Mouse (Mus musculus): ENCODE measurements at regions not wholly inside any gene's neighbourhood (a gene's known extent, or its start where the extent isn't known, plus 50 kb on each side); places are given as distances from the start of the nearest gene placed in this dataset.

DNA sequence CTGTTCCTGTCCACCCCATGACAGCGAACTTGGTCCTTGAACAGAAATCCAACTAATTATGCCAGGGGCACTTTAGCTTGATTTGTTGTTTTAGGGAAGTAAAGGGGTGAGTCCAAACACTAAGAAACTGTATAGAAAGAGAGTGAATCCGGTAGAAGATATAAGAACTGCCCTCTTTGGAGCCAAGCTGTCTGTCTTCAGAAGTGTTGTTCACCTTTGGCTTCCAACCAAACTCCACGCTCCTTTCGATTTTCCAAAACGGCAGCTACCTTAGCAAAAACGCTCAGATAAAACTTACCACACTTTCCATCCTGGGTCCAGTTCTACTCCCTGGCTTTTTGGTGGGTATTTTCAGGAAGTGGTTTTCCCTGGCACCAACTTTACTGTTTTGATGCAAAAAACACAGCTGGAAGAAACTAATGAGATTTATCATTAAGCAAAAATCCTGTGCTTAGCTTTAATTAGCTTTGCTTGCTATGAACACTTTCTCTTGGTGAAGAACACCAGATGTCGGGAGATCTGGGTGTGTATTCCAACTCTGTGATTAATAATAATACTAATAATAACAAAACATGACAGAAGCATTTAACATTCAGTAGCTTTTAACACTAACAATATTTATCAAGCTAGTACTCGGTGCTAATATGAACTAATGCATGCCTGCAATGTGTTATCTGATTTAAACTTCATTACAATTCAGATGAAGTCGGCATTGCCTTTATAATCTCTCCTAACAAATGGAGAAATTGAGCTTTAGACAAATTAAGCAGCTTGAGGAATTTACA, 365.3 kb downstream of the Ets1 start:
- ATAC-seq (ENCODE audit: low FRiP score) (no peak), DNase-seq (ENCODE audit: low spot score) (no peak)
- Histone ChIP-seq H3K9me3 (ENCODE audit: control insufficient read depth, low read length) (no peaks in the 10 kb centered on the region), H3K27me3 (ENCODE audit: control insufficient read depth, insufficient read depth, low read length) (no peaks in the 10 kb centered on the region), H3K36me3 (ENCODE audit: control insufficient read depth, insufficient read depth, low read length) (no peaks in the 10 kb centered on the region), H3K4me3 (ENCODE audit: low read depth, low read length) (no peak overlapping the region), H3K4me1 (replicated peaks; ENCODE audit: control insufficient read depth, insufficient read depth, low read length) (no peaks in the 10 kb centered on the region), H3K27ac (ENCODE audit: low read depth, low read length) (no peak overlapping the region), H3K4me2 (replicated peaks; ENCODE audit: low read depth, low read length) (no peak overlapping the region), H3K9ac (ENCODE audit: low read depth, low read length) (no peak overlapping the region)
- WGBS, result 73% methylated on average over 9 of the region's 9 CpGs

DNA sequence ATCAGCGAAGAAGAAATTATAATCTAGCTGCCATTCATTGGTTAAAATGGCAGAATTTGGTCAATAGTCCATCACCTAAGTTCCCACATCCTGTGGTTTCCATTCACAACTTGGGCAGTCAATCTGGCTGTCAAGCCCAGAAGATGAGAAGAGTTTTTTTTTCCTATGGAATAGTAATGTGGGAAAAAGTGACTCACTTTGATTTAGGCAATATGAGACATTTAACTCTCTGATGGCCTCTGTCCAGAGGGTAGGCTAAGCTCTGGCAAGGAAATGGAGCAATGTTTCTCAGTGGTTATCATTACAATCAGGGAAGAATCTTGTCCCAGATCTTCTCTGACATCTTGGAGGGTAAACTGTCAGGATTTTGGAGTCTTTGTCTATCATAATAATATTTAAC, 367.9 kb downstream of the Ets1 start:
- H3K27me3 ChIP-seq (ENCODE audit: control insufficient read depth, insufficient read depth, low read length), result no peaks in the 10 kb centered on the region
- 88% methylated on average over 1 of the region's 1 CpGs for WGBS
- no peak for ATAC-seq (ENCODE audit: low FRiP score)

DNA sequence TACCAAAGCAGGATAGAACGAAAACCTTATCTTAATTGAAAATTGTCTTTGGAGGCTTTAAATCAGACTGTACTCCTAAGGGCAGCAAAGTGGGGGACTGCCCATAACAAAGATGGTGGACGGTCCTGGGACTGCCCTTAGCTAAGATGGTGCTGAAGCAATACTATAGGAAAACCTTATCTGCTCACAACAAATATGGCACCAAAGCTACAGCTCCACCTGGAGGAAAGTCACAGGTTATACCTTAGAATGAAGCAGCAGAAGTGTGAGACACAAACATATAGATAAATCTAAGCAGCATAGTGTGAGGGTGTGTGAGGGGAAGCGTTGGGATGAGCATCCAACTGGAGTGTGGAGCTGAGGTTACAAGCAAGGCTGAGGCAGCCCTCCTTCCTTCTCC, 368.5 kb downstream of the Ets1 start:
- Histone ChIP-seq H3K9me3 (ENCODE audit: control insufficient read depth, low read length) (no peaks in the 10 kb centered on the region), H3K4me3 (ENCODE audit: low read depth, low read length) (no peak overlapping the region), H3K27me3 (ENCODE audit: control insufficient read depth, insufficient read depth, low read length) (no peaks in the 10 kb centered on the region), H3K4me2 (replicated peaks; ENCODE audit: low read depth, low read length) (no peak overlapping the region), H3K4me1 (replicated peaks; ENCODE audit: control insufficient read depth, insufficient read depth, low read length) (no peaks in the 10 kb centered on the region), H3K27ac (ENCODE audit: low read depth, low read length) (no peak overlapping the region), H3K36me3 (ENCODE audit: control insufficient read depth, insufficient read depth, low read length) (no peaks in the 10 kb centered on the region), H3K9ac (ENCODE audit: low read depth, low read length) (no peak overlapping the region)
- WGBS, result 95% methylated on average over 3 of the region's 3 CpGs
- ATAC-seq (ENCODE audit: low FRiP score), result no peak
- DNase-seq (ENCODE audit: low spot score), result no peak

More for the DNA sequence above, 367.9 kb downstream of the Ets1 start:
- no peak overlapping the region for H3K4me3 ChIP-seq (ENCODE audit: low read depth, low read length)
- DNase-seq (ENCODE audit: low spot score), result no peak
- no peaks in the 10 kb centered on the region for H3K36me3 ChIP-seq (ENCODE audit: control insufficient read depth, insufficient read depth, low read length)
- H3K9ac ChIP-seq (ENCODE audit: low read depth, low read length), result no peak overlapping the region
- no peaks in the 10 kb centered on the region for H3K4me1 ChIP-seq (replicated peaks; ENCODE audit: control insufficient read depth, insufficient read depth, low read length)
- H3K9me3 ChIP-seq (ENCODE audit: control insufficient read depth, low read length), result no peaks in the 10 kb centered on the region
- H3K4me2 ChIP-seq (replicated peaks; ENCODE audit: low read depth, low read length), result no peak overlapping the region
- no peak overlapping the region for H3K27ac ChIP-seq (ENCODE audit: low read depth, low read length)

DNA sequence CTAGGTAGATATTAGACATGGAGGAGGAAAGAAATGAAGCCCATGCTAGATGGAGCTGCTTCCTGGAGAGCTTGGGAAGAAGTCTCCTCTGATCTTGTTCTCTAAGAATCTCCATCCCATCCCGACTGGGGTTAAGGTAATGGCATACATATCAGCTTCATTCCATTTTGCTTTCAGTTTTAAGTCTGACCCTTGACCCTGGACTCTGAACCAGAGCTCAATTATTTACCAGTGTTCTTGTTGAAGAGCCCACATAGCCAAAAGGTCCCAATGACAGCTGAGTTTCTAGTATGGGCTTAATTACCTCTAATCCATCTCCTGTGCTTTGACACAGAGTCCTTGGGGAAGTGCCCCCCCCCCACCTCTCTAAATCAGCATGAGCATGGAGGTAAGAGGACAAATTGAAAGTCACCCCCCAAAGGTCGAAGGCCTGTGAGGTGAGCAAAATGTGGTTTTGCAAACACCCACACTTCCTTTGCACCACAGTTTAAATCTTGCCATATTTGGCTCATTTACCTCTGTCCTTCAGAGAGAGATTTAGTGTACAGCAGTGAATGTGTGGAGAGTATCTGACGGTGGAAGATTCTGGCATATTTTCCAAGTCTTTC, 371.5 kb downstream of the Ets1 start:
- no peak overlapping the region for H3K27ac ChIP-seq (ENCODE audit: low read depth, low read length)
- H3K4me3 ChIP-seq (ENCODE audit: low read depth, low read length), result no peak overlapping the region
- no peak overlapping the region for H3K9ac ChIP-seq (ENCODE audit: low read depth, low read length)
- no peak for ATAC-seq (ENCODE audit: low FRiP score)
- DNase-seq (ENCODE audit: low spot score), result no peak
- no peaks in the 10 kb centered on the region for H3K4me1 ChIP-seq (replicated peaks; ENCODE audit: control insufficient read depth, insufficient read depth, low read length)
- no peaks in the 10 kb centered on the region for H3K9me3 ChIP-seq (ENCODE audit: control insufficient read depth, low read length)
- H3K27me3 ChIP-seq (ENCODE audit: control insufficient read depth, insufficient read depth, low read length), result no peaks in the 10 kb centered on the region
- H3K36me3 ChIP-seq (ENCODE audit: control insufficient read depth, insufficient read depth, low read length), result no peaks in the 10 kb centered on the region
- 60% methylated on average over 3 of the region's 3 CpGs for WGBS
- H3K4me2 ChIP-seq (replicated peaks; ENCODE audit: low read depth, low read length), result no peak overlapping the region

- Histone ChIP-seq H3K4me3 (ENCODE audit: low read depth, low read length) (no peak overlapping the region), H3K36me3 (ENCODE audit: control insufficient read depth, insufficient read depth, low read length) (no peaks in the 10 kb centered on the region), H3K27me3 (ENCODE audit: control insufficient read depth, insufficient read depth, low read length) (no peaks in the 10 kb centered on the region), H3K4me2 (replicated peaks; ENCODE audit: low read depth, low read length) (no peak overlapping the region), H3K4me1 (replicated peaks; ENCODE audit: control insufficient read depth, insufficient read depth, low read length) (no peaks in the 10 kb centered on the region), H3K9ac (ENCODE audit: low read depth, low read length) (no peak overlapping the region), H3K27ac (ENCODE audit: low read depth, low read length) (no peak overlapping the region), H3K9me3 (ENCODE audit: control insufficient read depth, low read length) (no peaks in the 10 kb centered on the region)
- ATAC-seq (ENCODE audit: low FRiP score) (no peak), DNase-seq (ENCODE audit: low spot score) (no peak)
Observed at GRCm38 (mm10) chr9:33011241-33011640, 375.2 kb downstream of the Ets1 start.

GRCm38 (mm10) chr9:33035401-33035800, 399.4 kb downstream of the Ets1 start:
- H3K4me3 ChIP-seq (ENCODE audit: low read depth, low read length), result no peak overlapping the region
- no peaks in the 10 kb centered on the region for H3K4me1 ChIP-seq (replicated peaks; ENCODE audit: control insufficient read depth, insufficient read depth, low read length)
- ATAC-seq (ENCODE audit: low FRiP score) (no peak), DNase-seq (ENCODE audit: low spot score) (no peak)
- no peaks in the 10 kb centered on the region for H3K9me3 ChIP-seq (ENCODE audit: control insufficient read depth, low read length)
- no peak overlapping the region for H3K27ac ChIP-seq (ENCODE audit: low read depth, low read length)
- no peaks in the 10 kb centered on the region for H3K27me3 ChIP-seq (ENCODE audit: control insufficient read depth, insufficient read depth, low read length)
- no peak overlapping the region for H3K4me2 ChIP-seq (replicated peaks; ENCODE audit: low read depth, low read length)
- no peaks in the 10 kb centered on the region for H3K36me3 ChIP-seq (ENCODE audit: control insufficient read depth, insufficient read depth, low read length)
- H3K9ac ChIP-seq (ENCODE audit: low read depth, low read length), result no peak overlapping the region
- WGBS, result 92% methylated on average over 3 of the region's 3 CpGs

- WGBS, result 64% methylated on average over 4 of the region's 4 CpGs
- ATAC-seq (ENCODE audit: low FRiP score), result no peak
- H3K9me3 ChIP-seq (ENCODE audit: control insufficient read depth, low read length), result no peaks in the 10 kb centered on the region
- no peak overlapping the region for H3K27ac ChIP-seq (ENCODE audit: low read depth, low read length)
- H3K4me1 ChIP-seq (replicated peaks; ENCODE audit: control insufficient read depth, insufficient read depth, low read length), result no peaks in the 10 kb centered on the region
- H3K4me3 ChIP-seq (ENCODE audit: low read depth, low read length), result no peak overlapping the region
- H3K27me3 ChIP-seq (ENCODE audit: control insufficient read depth, insufficient read depth, low read length), result no peaks in the 10 kb centered on the region
- no peaks in the 10 kb centered on the region for H3K36me3 ChIP-seq (ENCODE audit: control insufficient read depth, insufficient read depth, low read length)
- no peak overlapping the region for H3K9ac ChIP-seq (ENCODE audit: low read depth, low read length)
- no peak for DNase-seq (ENCODE audit: low spot score)
- H3K4me2 ChIP-seq (replicated peaks; ENCODE audit: low read depth, low read length), result no peak overlapping the region
Observed at GRCm38 (mm10) chr9:33039221-33039790, 403.3 kb downstream of the Ets1 start.

DNA sequence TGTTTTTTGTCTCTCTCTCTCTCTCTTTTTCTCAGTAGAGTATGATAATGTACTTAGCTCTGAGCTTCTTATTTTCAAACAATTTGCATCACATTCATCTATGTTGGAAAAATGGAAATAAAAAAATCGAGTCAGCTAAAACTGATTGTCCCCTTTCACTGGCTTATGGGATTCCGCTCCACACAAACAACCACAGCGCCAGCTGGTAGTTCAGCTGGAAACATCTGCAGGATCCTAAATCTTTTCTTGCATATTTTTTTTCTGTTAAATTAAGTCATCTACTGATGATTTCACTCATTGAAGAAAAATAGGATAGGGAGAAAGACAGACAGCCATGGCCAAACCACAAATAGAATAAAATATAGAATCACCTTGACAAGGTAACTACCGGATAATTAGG, 414.8 kb downstream of the Ets1 start:
- no peak overlapping the region for H3K4me3 ChIP-seq (ENCODE audit: low read depth, low read length)
- H3K27me3 ChIP-seq (ENCODE audit: control insufficient read depth, insufficient read depth, low read length), result no peaks in the 10 kb centered on the region

More for the DNA sequence above, 414.8 kb downstream of the Ets1 start:
- no peak for ATAC-seq (ENCODE audit: low FRiP score)
- Histone ChIP-seq H3K36me3 (ENCODE audit: control insufficient read depth, insufficient read depth, low read length) (no peaks in the 10 kb centered on the region), H3K9me3 (ENCODE audit: control insufficient read depth, low read length) (no peaks in the 10 kb centered on the region), H3K4me2 (replicated peaks; ENCODE audit: low read depth, low read length) (no peak overlapping the region), H3K9ac (ENCODE audit: low read depth, low read length) (no peak overlapping the region), H3K27ac (ENCODE audit: low read depth, low read length) (no peak overlapping the region), H3K4me1 (replicated peaks; ENCODE audit: control insufficient read depth, insufficient read depth, low read length) (no peaks in the 10 kb centered on the region)
- WGBS, result 95% methylated on average over 4 of the region's 4 CpGs
- DNase-seq (ENCODE audit: low spot score), result no peak
